Mouse (Mus musculus): ENCODE measurements around the gene Foxc2. TPM values are rescaled to one million over a fixed set of nuclear protein-coding genes. Genes with fewer than 3 reads are reported as not detected.
A peak's percentile ranks its signal among the peaks of the same experiment; 100 is the strongest.

Foxc2 gene
- polyA plus RNA-seq, 1 experiment from 2014 or later: 0.48 TPM

- no peak for ATAC-seq
- Histone ChIP-seq H3K4me3 (ENCODE audit: low read depth, low read length) (no peak overlapping the region), H3K27me3 (replicated peaks; ENCODE audit: control insufficient read depth, insufficient read depth, low read length) (peaks cover 72% of the 10 kb centered on the region), H3K36me3 (ENCODE audit: control insufficient read depth, insufficient read depth) (no peaks in the 10 kb centered on the region), H3K4me2 (replicated peaks; ENCODE audit: low read depth) (no peak overlapping the region), H3K27ac (ENCODE audit: low read depth, low read length) (no peak overlapping the region), H3K9me3 (ENCODE audit: control insufficient read depth) (no peaks in the 10 kb centered on the region), H3K4me1 (replicated peaks; ENCODE audit: control insufficient read depth, insufficient read depth, low read length) (no peaks in the 10 kb centered on the region), H3K9ac (ENCODE audit: low read depth, low read length) (no peak overlapping the region)
- 1% methylated on average over 25 of the region's 25 CpGs for WGBS
- TF ChIP-seq CTCF (IDR thresholded peaks at IDR 0.05; ENCODE audit: low read depth): no peak
Observed at GRCm38 (mm10) chr8:121115136-121115535, 835 bp upstream of the Foxc2 start.

GRCm38 (mm10) chr8:121116591-121117185 is 717 bp downstream of the Foxc2 start:
- Histone ChIP-seq H3K27me3 (replicated peaks; ENCODE audit: control insufficient read depth, insufficient read depth, low read length) (peaks cover 88% of the 10 kb centered on the region), H3K4me1 (replicated peaks; ENCODE audit: control insufficient read depth, insufficient read depth, low read length) (no peaks in the 10 kb centered on the region), H3K9me3 (ENCODE audit: control insufficient read depth) (no peaks in the 10 kb centered on the region), H3K4me2 (replicated peaks; ENCODE audit: low read depth) (peak overlapping the region; percentile 91), H3K9ac (ENCODE audit: low read depth, low read length) (no peak overlapping the region), H3K36me3 (ENCODE audit: control insufficient read depth, insufficient read depth) (no peaks in the 10 kb centered on the region), H3K4me3 (ENCODE audit: low read depth, low read length) (peak overlapping the region; percentile 50), H3K27ac (ENCODE audit: low read depth, low read length) (no peak overlapping the region)
- no peak for TF ChIP-seq CTCF (IDR thresholded peaks at IDR 0.05; ENCODE audit: low read depth)
- under 1% methylated on average over 53 of the region's 55 CpGs for WGBS
- ATAC-seq: no peak

GRCm38 (mm10) chr8:121117186-121117651 is 1.2 kb downstream of the Foxc2 start:
- no peak for TF ChIP-seq CTCF (IDR thresholded peaks at IDR 0.05; ENCODE audit: low read depth)
- WGBS: 2% methylated on average over 53 of the region's 62 CpGs
- Histone ChIP-seq H3K9me3 (ENCODE audit: control insufficient read depth) (no peaks in the 10 kb centered on the region), H3K36me3 (ENCODE audit: control insufficient read depth, insufficient read depth) (no peaks in the 10 kb centered on the region), H3K4me2 (replicated peaks; ENCODE audit: low read depth) (peak overlapping the region; percentile 91), H3K4me3 (ENCODE audit: low read depth, low read length) (peak overlapping the region; percentile 50), H3K27me3 (replicated peaks; ENCODE audit: control insufficient read depth, insufficient read depth, low read length) (peaks cover 93% of the 10 kb centered on the region), H3K27ac (ENCODE audit: low read depth, low read length) (no peak overlapping the region), H3K9ac (ENCODE audit: low read depth, low read length) (no peak overlapping the region), H3K4me1 (replicated peaks; ENCODE audit: control insufficient read depth, insufficient read depth, low read length) (no peaks in the 10 kb centered on the region)
- no peak for ATAC-seq

GRCm38 (mm10) chr8:121117906-121118305 is 1.9 kb downstream of the Foxc2 start:
- peaks cover 97% of the 10 kb centered on the region for H3K27me3 ChIP-seq (replicated peaks; ENCODE audit: control insufficient read depth, insufficient read depth, low read length)
- H3K4me1 ChIP-seq (replicated peaks; ENCODE audit: control insufficient read depth, insufficient read depth, low read length): no peaks in the 10 kb centered on the region
- H3K4me2 ChIP-seq (replicated peaks; ENCODE audit: low read depth): peak overlapping the region; percentile 91
- H3K9ac ChIP-seq (ENCODE audit: low read depth, low read length): no peak overlapping the region
- no peak overlapping the region for H3K27ac ChIP-seq (ENCODE audit: low read depth, low read length)
- peak overlapping the region; percentile 50 for H3K4me3 ChIP-seq (ENCODE audit: low read depth, low read length)
- no peak for TF ChIP-seq CTCF (IDR thresholded peaks at IDR 0.05; ENCODE audit: low read depth)
- H3K9me3 ChIP-seq (ENCODE audit: control insufficient read depth): no peaks in the 10 kb centered on the region
- no peaks in the 10 kb centered on the region for H3K36me3 ChIP-seq (ENCODE audit: control insufficient read depth, insufficient read depth)
- WGBS: 2% methylated on average over 28 of the region's 28 CpGs
- ATAC-seq: no peak

GRCm38 (mm10) chr8:121118634-121119420 is 2.9 kb downstream of the Foxc2 start:
- ATAC-seq: no peak
- H3K9ac ChIP-seq (ENCODE audit: low read depth, low read length): no peak overlapping the region
- TF ChIP-seq CTCF (IDR thresholded peaks at IDR 0.05; ENCODE audit: low read depth): no peak
- H3K36me3 ChIP-seq (ENCODE audit: control insufficient read depth, insufficient read depth): no peaks in the 10 kb centered on the region
- H3K4me2 ChIP-seq (replicated peaks; ENCODE audit: low read depth): no peak overlapping the region
- H3K4me3 ChIP-seq (ENCODE audit: low read depth, low read length): no peak overlapping the region
- no peaks in the 10 kb centered on the region for H3K4me1 ChIP-seq (replicated peaks; ENCODE audit: control insufficient read depth, insufficient read depth, low read length)
- peaks cover 99% of the 10 kb centered on the region for H3K27me3 ChIP-seq (replicated peaks; ENCODE audit: control insufficient read depth, insufficient read depth, low read length)
- WGBS: 11% methylated on average over 18 of the region's 18 CpGs
- no peaks in the 10 kb centered on the region for H3K9me3 ChIP-seq (ENCODE audit: control insufficient read depth)
- H3K27ac ChIP-seq (ENCODE audit: low read depth, low read length): no peak overlapping the region

- WGBS: 35% methylated on average over 12 of the region's 12 CpGs
- H3K4me1 ChIP-seq (replicated peaks; ENCODE audit: control insufficient read depth, insufficient read depth, low read length): no peaks in the 10 kb centered on the region
- H3K27me3 ChIP-seq (replicated peaks; ENCODE audit: control insufficient read depth, insufficient read depth, low read length): peaks cover 98% of the 10 kb centered on the region
- H3K36me3 ChIP-seq (ENCODE audit: control insufficient read depth, insufficient read depth): no peaks in the 10 kb centered on the region
- no peak overlapping the region for H3K4me3 ChIP-seq (ENCODE audit: low read depth, low read length)
- ATAC-seq: no peak
- no peak overlapping the region for H3K27ac ChIP-seq (ENCODE audit: low read depth, low read length)
- H3K4me2 ChIP-seq (replicated peaks; ENCODE audit: low read depth): no peak overlapping the region
- no peak for TF ChIP-seq CTCF (IDR thresholded peaks at IDR 0.05; ENCODE audit: low read depth)
- no peaks in the 10 kb centered on the region for H3K9me3 ChIP-seq (ENCODE audit: control insufficient read depth)
- no peak overlapping the region for H3K9ac ChIP-seq (ENCODE audit: low read depth, low read length)
Observed at GRCm38 (mm10) chr8:121119635-121120455, 3.9 kb downstream of the Foxc2 start.
